Mouse (Mus musculus) MEL (cell line): ENCODE measurements at regions not wholly inside any gene's neighbourhood (a gene's known extent, or its start where the extent isn't known, plus 50 kb on each side); places are given as distances from the start of the nearest gene placed in this dataset.

Experiments
- CTCF ChIP-seq, 3 experiments: IDR thresholded peaks in 2 of 3; conservative IDR thresholded peaks in 1 of 3; 2 replicates each; pipeline ENCODE4 v1.5.1; 2011 to 2012; ENCODE audit warnings: low read length in 3 of 3, low read depth in 2 of 3, mild to moderate bottlenecking in 2 of 3, improper control_type of control experiment in 1 of 3, inconsistent platforms in 1 of 3, mixed read lengths in 1 of 3, moderate library complexity in 1 of 3; ENCODE audit not compliant: control insufficient read depth in 1 of 3, insufficient read depth in 1 of 3, poor library complexity in 1 of 3, severe bottlenecking in 1 of 3
- NELFE ChIP-seq: IDR thresholded peaks from 2 replicates; pipeline ENCODE4 v1.6.1; 2011; ENCODE audit warnings: low read depth, low read length, improper control_type of control experiment
- NRF1 ChIP-seq: IDR thresholded peaks from 2 replicates; pipeline ENCODE4 v1.6.1; 2014; ENCODE audit warnings: low read depth, mild to moderate bottlenecking, inconsistent platforms, low read length, improper control_type of control experiment, moderate library complexity; ENCODE audit not compliant: poor library complexity, insufficient read depth, severe bottlenecking
- POLR2A ChIP-seq, 2 experiments: IDR thresholded peaks; 2 replicates each; pipeline ENCODE4 v1.6.1; 2011 to 2012; ENCODE audit warnings: low read length in 2 of 2, mild to moderate bottlenecking in 2 of 2, control low read depth in 1 of 2, improper control_type of control experiment in 1 of 2, low read depth in 1 of 2, moderate library complexity in 1 of 2; ENCODE audit not compliant: control insufficient read depth in 1 of 2, insufficient read depth in 1 of 2, poor library complexity in 1 of 2
- POLR2AphosphoS2 ChIP-seq: IDR thresholded peaks from 2 replicates; pipeline ENCODE4 v1.6.1; 2011; ENCODE audit warnings: low read length, improper control_type of control experiment
- USF1 ChIP-seq: IDR thresholded peaks from 2 replicates; pipeline ENCODE4 v1.6.1; 2014; ENCODE audit warnings: low read depth, mild to moderate bottlenecking, inconsistent platforms, low read length, improper control_type of control experiment, moderate library complexity
- ZC3H11A ChIP-seq: IDR thresholded peaks from 2 replicates; pipeline ENCODE4 v1.6.1; 2012; ENCODE audit warnings: low read depth, mild to moderate bottlenecking, inconsistent platforms, low read length, improper control_type of control experiment

GRCm38 (mm10) chr3:73125143-73125542 is 67.5 kb upstream of the Slitrk3 start:
- no peak for TF ChIP-seq CTCF (IDR thresholded peaks at IDR 0.05 in 2 of 3, conservative IDR thresholded peaks at IDR 0.05 in 1 of 3; ENCODE audit: control insufficient read depth in 1 of 3, insufficient read depth in 1 of 3, low read depth in 2 of 3, low read length in 3 of 3, poor library complexity in 1 of 3, severe bottlenecking in 1 of 3)
- TF ChIP-seq NELFE: no peak
- no peak for TF ChIP-seq POLR2AphosphoS2
- no peak for TF ChIP-seq USF1
- TF ChIP-seq NRF1: no peak
- no peak for TF ChIP-seq POLR2A (IDR thresholded peaks at IDR 0.05; ENCODE audit: control insufficient read depth in 1 of 2, insufficient read depth in 1 of 2, low read depth in 1 of 2, low read length in 2 of 2, poor library complexity in 1 of 2)
- TF ChIP-seq ZC3H11A: no peak
